8 mouse cellular contexts compared by ENCODE assay signal in the genomic region with DNA sequence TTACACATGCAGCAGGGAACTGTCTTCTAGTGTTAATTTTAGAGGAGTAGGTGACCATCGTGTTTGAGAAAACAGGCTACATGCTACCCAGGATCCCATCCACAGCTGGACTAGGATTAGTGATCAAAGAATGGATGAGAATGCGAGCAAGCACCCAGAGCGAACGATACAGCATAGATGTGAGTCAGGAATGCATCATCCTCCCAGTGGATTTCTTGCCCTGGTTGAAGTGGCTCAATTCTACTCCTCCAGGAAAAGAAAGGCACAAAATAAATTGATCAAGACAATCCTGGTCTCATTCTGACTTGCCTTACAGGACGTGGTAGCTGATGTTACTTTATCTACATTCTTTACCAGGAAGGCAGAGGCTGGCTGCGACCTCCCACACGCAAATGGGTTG. TPM values are rescaled to one million over a fixed set of nuclear protein-coding genes. Genes with fewer than 3 reads are reported as not detected.
DNase-seq lines count a peak whose midpoint lies in the region; ATAC-seq lines count a peak whose summit lies in the region.

A gene (plus strand): TSS at position 255 of the 400 bp plus-strand sequence.

- H3K27me3 ChIP-seq in kidney, embryonic 15.5 days = no peaks in the 10 kb centered on the region
- H3K27me3 ChIP-seq in midbrain, embryonic 15.5 days (replicated peaks) = no peaks in the 10 kb centered on the region

- WGBS in kidney, embryonic 15.5 days = 63% methylated on average over 7 of the region's 7 CpGs
- WGBS in midbrain, embryonic 15.5 days = 69% methylated on average over 7 of the region's 7 CpGs

- H3K9ac ChIP-seq in kidney, embryonic 15.5 days = peak within 1 kb of the TSS; percentile 94
- peak within 1 kb of the TSS; percentile 93 for H3K9ac ChIP-seq in midbrain, embryonic 15.5 days

- peaks cover 17% of the 10 kb centered on the region for H3K4me1 ChIP-seq in kidney, embryonic 15.5 days
- H3K4me1 ChIP-seq in midbrain, embryonic 15.5 days = peaks cover 22% of the 10 kb centered on the region

- ATAC-seq in kidney, embryonic 15.5 days (replicated peaks; ENCODE audit: low FRiP score) = no peak
- no peak for ATAC-seq in erythroid progenitor cell, adult 5-6 weeks (replicated peaks; ENCODE audit: low FRiP score, poor library complexity, severe bottlenecking)
- ATAC-seq in midbrain, embryonic 15.5 days (replicated peaks) = no peak

- peak within 1 kb of the TSS; percentile 77 for H3K4me2 ChIP-seq in kidney, embryonic 15.5 days
- peak within 1 kb of the TSS; percentile 73 for H3K4me2 ChIP-seq in midbrain, embryonic 15.5 days

- H3K4me3 ChIP-seq in kidney, embryonic 15.5 days (replicated peaks) = peak within 1 kb of the TSS; percentile 96
- peak within 1 kb of the TSS; percentile 86 for H3K4me3 ChIP-seq in midbrain, embryonic 15.5 days

- H3K36me3 ChIP-seq in kidney, embryonic 15.5 days = peaks cover 7% of the 10 kb centered on the region
- peaks cover under 1% of the 10 kb centered on the region; the same call in 1 of the 2 replicates for H3K36me3 ChIP-seq in midbrain, embryonic 15.5 days (replicated peaks)

- H3K9me3 ChIP-seq in kidney, embryonic 15.5 days (replicated peaks) = no peaks in the 10 kb centered on the region
- H3K9me3 ChIP-seq in midbrain, embryonic 15.5 days = no peaks in the 10 kb centered on the region

- peak within 1 kb of the TSS; percentile 90 for H3K27ac ChIP-seq in kidney, embryonic 15.5 days
- H3K27ac ChIP-seq in midbrain, embryonic 15.5 days = peak within 1 kb of the TSS; percentile 84

- no peak for DNase-seq in kidney, adult 11 months
- DNase-seq in NIH3T3 (ENCODE audit: low read depth) = peak; percentile 64
- no peak for DNase-seq in layer of hippocampus, postnatal 25 days (ENCODE audit: extremely low spot score in 1 of 2, low spot score in 1 of 2)
- no peak for DNase-seq in retina, embryonic 14.5 days (ENCODE audit: low spot score)
- no peak for DNase-seq in urinary bladder, postnatal 14 days (ENCODE audit: low spot score)

RNA-seq across cellular contexts. Expression of the gene that starts here (rescaled TPM):
- 16.4 and 18.2 TPM in 2 replicates for polyA plus RNA-seq in kidney, embryonic 15.5 days (2015; fragmentation: Nextera tagmentation; extraction: Ambion mirVana)
- total RNA-seq in erythroid progenitor cell, adult 5-6 weeks (2015; ENCODE audit: low replicate concordance) = 12.2 and 29.9 TPM in 2 replicates
- total RNA-seq in erythroid progenitor cell, adult 5-6 weeks (2017; ENCODE audit: low replicate concordance) = 6.4 and 14.7 TPM in 2 replicates
- total RNA-seq in layer of hippocampus, postnatal 25 days (2021) = 10 to 100 TPM; 18.3 to 23.5 TPM
- polyA plus RNA-seq in midbrain, embryonic 15.5 days (2015; fragmentation: Nextera tagmentation; extraction: Ambion mirVana) = 14.5 and 15.1 TPM in 2 replicates
